Mouse (Mus musculus): Measurements from ENCODE around the gene Apol7a. TPM values are rescaled to one million over a fixed set of nuclear protein-coding genes. Genes with fewer than 3 reads are reported as not detected.

Gene Apol7a
- total RNA-seq, 2 experiments from 2014 or later = not detected

DNA sequence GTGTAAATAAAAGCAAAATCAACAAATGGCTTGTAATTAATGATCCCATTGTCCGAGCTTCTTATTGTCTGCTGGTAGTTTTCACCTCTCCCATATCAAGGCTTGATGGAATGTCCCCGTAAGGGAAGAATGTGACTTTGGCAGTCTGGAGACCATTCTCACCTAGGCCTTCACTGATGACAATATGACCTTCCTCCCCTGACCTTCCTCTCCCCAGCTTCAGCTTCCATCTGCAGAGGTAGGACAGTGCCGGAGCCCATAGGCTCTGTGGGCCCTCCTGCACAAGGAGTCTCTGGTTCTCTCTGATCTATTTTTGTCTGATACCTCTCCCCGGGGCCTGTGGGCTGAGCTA, 44.4 kb downstream of the Apol7a start:
- no peak for ATAC-seq (replicated peaks; ENCODE audit: low FRiP score, low TSS enrichment, poor library complexity, severe bottlenecking)

DNA sequence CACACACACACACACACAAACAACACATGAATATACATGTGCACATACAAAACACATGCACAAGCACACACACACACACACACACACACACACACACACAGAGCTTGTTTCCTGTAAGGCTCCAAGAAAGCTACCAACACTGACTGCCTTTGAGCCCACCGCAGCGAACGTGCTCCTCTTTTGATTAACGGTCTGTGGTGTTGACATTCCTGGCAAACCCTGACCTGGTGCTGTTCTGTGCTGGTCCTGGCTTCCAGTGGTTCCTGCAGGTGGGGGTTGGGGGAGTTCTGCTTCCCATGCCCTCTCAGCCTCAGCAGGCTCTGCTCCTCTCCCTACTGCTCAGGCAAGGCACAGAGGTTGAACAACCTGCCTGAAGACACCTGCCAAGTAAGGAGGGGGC, 45.1 kb downstream of the Apol7a start:
- ATAC-seq (replicated peaks; ENCODE audit: low FRiP score, low TSS enrichment, poor library complexity, severe bottlenecking) = no peak

DNA sequence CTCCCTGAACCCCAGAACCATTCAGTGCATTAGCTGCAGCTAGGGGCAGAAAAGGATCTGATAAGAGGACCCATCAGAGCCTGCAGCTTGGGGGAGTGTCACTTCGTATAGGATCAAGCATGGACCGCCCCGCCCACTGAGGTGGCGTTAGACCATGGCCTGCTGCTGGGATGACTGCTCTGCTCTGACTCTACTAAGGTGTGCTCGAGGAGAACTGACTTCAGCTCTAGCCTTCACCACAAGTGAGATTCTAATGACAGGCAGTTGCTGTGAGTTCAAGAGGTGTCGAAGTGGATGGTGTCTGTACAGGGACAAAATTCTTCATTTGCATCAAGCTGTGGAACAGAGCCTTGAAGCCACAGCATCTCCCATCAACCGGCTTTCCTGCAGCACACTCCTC, 46.0 kb downstream of the Apol7a start:
- ATAC-seq (replicated peaks; ENCODE audit: low FRiP score, low TSS enrichment, poor library complexity, severe bottlenecking) = no peak

DNA sequence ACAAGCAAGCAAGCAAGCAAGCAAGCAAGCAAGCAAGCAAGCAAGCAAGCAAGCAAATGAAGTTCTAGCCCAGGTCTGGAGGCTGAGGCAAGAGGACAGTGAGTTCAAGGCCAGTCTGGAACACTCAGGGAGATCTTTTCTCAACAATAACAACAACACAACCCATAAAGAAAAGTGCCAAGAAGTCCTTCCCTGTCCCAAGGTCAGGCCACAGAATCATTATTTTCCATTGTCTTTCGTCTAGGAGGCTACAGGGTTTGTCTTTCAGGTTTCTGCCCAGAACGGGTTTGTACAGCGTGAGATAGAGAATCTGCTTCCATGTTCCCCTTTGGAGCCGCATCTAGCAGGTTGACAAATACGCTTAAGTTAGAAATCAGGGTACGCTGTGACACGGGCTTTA, 48.8 kb downstream of the Apol7a start:
- ATAC-seq (replicated peaks; ENCODE audit: low FRiP score, low TSS enrichment, poor library complexity, severe bottlenecking) = no peak

DNA sequence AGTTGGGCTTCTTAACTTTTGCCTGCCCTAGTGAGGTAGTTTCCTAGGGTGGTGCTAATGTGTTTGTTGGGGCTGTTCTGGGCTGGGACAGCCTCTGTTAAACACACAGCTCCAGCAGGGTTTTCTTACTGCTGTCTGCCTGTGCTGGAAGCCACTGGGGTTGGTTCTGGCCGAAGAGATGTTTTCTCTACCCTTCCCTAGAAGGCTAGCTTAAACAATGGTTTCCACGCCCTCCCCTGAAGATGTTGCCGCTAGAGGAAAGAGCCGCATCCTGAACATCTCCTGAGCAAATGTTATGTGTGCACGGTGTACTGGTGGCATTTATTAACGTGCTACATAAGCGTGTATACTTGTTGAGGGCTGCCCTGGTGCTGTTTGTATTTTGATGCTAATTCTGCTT, 50.8 kb downstream of the Apol7a start:
- no peak for ATAC-seq (replicated peaks; ENCODE audit: low FRiP score, low TSS enrichment, poor library complexity, severe bottlenecking)

DNA sequence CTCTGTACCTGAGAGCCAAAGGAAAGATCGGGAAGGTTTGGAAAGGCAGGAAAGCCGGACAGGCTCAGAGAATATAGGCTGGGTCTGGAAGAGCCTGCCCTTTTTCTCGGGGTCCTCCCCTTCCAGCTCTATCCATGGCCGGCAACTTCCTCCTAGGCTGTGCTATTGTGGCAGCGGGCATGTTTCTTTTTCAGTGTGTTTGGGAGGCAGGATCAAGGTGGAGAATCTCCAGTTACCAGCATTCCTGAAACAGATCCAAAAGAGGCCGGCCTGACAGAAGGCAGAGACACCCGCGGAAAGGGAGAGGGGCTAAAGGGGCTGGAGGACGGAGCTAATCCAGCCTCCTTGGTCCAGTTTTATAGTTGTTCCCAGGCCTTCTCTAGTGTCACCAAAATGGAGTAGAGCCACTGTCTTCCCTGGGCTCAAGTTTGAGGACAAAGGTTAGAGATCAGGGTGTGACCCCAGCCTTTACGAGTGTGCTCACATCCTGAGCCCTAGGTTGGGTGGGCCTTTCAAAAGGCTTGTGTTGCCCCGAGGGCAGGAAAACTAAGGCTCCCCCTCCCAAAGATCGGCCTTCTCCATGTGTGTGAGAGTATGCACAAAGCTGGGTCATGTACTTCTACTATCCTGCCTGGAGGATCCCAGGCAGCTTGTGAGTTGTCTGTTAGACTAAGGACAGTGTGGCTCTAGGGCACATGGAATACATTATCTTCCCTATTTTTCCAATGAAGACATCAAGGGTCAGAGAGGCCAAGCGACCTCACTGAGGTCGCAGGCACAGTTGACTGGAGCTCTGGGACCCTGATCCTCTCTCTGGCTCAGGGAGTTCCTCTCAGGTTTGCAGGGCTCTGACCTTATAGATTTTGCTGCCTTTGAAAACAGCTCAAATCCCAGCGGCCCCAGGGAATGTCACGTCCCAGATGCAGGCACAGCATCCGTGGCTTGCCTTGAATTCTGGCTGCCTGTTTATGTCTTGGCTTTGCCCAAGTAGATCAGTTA, 54.5 kb downstream of the Apol7a start:
- ATAC-seq (replicated peaks; ENCODE audit: low FRiP score, low TSS enrichment, poor library complexity, severe bottlenecking) = no peak

DNA sequence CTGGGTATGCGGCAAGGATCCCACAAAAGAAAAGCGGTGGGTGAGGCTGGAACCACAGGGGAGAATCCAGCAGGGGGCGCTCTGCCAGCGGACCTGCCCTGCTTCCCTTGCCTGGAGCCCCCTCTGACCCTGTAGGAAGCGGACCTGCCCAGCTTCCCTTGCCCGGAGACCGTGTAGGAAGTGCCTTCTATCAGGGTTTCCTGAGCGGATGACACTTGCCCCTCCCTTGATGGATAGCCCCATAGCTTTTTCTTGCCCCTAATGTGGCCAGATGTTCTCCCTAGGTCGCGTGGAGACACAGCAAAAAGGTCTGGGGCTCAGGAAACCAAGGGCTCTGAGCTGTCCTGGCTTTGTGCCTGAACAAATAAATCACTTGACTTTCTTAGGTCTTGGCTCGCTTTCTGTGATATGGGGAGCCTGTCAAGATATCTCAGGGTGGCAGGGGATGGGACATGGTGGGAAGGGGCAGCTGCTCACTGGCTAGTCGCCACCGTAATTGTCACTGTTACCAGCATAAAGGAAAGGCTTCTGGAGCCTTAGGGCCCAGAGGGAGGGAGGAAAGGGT, 55.3 kb downstream of the Apol7a start:
- ATAC-seq (replicated peaks; ENCODE audit: low FRiP score, low TSS enrichment, poor library complexity, severe bottlenecking) = peak; percentile 59; the same call in 1 of the 2 replicates

DNA sequence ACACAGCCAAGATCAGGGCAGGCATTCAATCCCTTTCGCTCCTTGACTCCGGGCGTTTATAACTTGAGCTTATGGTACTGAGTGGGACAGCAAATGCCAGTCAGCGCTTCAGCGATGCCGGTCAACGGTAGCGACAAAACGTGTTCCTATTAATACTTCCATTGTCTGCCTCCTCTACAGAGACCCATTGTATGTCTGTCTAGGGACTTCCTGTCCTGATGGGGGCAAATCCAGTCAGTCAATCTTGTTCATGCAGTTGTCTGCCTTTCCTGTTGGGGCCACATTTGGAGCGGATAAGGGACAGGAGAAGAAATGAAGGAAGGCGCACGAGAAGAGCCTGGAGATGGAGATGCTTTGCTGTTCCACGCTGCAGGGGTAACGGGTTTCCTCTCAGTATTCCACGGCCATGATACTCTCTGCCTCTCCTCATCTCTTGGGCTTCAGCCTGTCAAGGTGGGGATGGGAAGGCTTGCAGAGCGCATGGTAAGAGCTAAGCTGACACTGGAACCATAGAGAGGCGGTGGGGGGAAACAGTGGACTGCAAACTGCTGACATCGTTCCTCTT, 55.9 kb downstream of the Apol7a start:
- no peak for ATAC-seq (replicated peaks; ENCODE audit: low FRiP score, low TSS enrichment, poor library complexity, severe bottlenecking)

DNA sequence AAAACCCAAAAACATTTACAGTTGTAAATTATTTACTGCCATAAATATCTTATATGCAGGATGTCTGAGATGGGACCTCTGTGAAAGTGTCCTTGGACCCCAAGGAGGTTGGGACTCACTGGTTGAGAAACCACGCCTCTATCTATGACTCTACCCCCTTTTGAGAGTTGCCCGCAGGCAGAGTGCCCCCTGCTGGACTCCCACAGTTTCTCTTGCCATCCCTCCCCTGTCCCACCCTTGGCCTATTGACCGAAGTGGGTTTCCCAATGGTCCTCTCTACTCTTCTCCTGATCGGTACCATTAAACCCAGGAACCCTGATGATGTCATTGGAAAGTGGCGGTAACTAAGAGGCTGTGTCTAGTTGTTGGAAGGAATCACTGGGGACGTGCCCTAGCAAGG, 56.9 kb downstream of the Apol7a start:
- no peak for ATAC-seq (replicated peaks; ENCODE audit: low FRiP score, low TSS enrichment, poor library complexity, severe bottlenecking)

DNA sequence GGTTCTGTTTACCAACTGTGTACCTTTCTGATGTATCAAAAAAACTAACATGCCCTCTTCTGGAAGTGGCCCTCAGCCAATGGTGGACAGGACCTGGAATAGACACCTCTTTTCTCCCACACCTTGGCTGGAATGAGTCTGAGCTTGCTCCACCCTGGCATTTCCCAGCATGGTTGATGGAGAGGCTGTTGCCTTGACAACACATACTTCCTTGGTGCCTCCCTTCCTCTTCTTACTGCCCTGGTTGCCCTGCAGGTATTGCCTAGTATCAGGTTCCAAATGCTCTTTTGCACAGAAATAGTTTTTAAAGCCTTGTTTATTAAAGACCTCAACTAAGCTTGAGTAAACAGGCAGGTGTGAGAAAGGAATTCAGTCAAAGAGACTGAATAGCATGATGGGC, 58.3 kb downstream of the Apol7a start:
- ATAC-seq (replicated peaks; ENCODE audit: low FRiP score, low TSS enrichment, poor library complexity, severe bottlenecking) = no peak

DNA sequence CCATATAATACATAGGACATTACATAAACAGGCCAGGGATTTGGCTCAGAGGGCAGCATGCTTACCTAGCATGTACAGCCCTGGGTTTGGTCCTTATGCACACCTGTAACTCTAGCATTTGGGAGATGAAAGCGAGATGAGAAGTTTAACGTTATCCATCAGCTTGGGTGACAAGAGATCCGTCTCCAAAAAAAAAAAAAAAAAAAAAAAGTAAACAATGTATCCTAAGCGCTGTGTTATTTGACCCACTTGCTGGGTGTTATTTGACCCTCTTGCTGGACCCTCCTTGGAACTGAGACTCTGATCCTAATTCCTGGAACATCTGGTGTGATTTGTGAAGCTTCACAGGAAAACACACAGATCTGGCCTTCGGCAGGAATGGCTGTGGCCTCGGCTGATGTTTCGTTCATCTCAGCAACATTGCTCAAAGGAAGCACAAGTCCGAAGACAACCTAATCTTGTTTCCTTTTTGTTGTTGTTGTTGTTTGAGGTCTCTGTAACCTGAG, 59.9 kb downstream of the Apol7a start:
- ATAC-seq (replicated peaks; ENCODE audit: low FRiP score, low TSS enrichment, poor library complexity, severe bottlenecking) = no peak

DNA sequence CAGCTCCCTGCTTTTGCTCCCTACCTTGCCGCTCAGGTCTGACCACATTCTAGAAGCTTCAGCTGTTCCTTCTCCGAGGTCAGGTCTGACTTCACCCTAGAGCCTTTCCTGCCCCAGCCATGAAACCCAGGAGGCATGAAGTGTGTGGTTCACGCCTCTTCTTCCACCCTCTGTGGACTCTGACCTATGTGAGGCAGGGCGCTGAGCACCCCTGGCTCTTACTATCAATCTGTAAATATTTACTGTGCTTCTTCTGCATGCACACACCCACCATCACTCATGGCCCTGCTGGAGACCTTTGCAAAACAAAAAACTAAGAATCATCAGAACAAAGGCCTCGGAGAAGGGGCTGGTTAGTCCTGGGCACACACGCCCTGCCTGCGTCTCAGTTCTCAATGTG, 60.5 kb downstream of the Apol7a start:
- no peak for ATAC-seq (replicated peaks; ENCODE audit: low FRiP score, low TSS enrichment, poor library complexity, severe bottlenecking)

Other genes with a start within 250 kb of the Apol7a start
- 0.37 and 1.8 TPM in 2 replicates for gene Rbfox2, start 92.1 kb downstream of the Apol7a start, total RNA-seq (2014; fragmentation: Nextera tagmentation)
- 0.28 and 1.4 TPM in 2 replicates for gene Rbfox2, start 92.1 kb downstream of the Apol7a start, total RNA-seq (2017)
- not detected in 2 replicates for gene Apol9a, start 12.0 kb upstream of the Apol7a start, total RNA-seq (2014; fragmentation: Nextera tagmentation)
- 0.99 TPM in 1 of 2 replicates, not detected in the other for gene Apol9a, start 12.0 kb upstream of the Apol7a start, total RNA-seq (2017)
- gene Apol7b, start 48.4 kb upstream of the Apol7a start, total RNA-seq (2014; fragmentation: Nextera tagmentation) = 2.3 TPM in 1 of 2 replicates, not detected in the other
- gene Apol7b, start 48.4 kb upstream of the Apol7a start, total RNA-seq (2017) = not detected in 2 replicates
- not detected in 2 replicates for gene Apol10a, start 77.9 kb upstream of the Apol7a start, total RNA-seq (2014; fragmentation: Nextera tagmentation)
- not detected in 2 replicates for gene Apol10a, start 77.9 kb upstream of the Apol7a start, total RNA-seq (2017)
- gene Apol11a, start 109.2 kb upstream of the Apol7a start, total RNA-seq (2014; fragmentation: Nextera tagmentation) = not detected in 2 replicates
- gene Apol11a, start 109.2 kb upstream of the Apol7a start, total RNA-seq (2017) = not detected in 2 replicates
- gene Apol7c, start 134.2 kb upstream of the Apol7a start, total RNA-seq (2014; fragmentation: Nextera tagmentation) = not detected in 2 replicates
- gene Apol7c, start 134.2 kb upstream of the Apol7a start, total RNA-seq (2017) = not detected in 2 replicates
- not detected in 2 replicates for gene 1700025B11Rik, start 162.8 kb upstream of the Apol7a start, total RNA-seq (2014; fragmentation: Nextera tagmentation)
- not detected in 2 replicates for gene 1700025B11Rik, start 162.8 kb upstream of the Apol7a start, total RNA-seq (2017)
- gene Apol10b, start 197.0 kb upstream of the Apol7a start, total RNA-seq (2014; fragmentation: Nextera tagmentation) = not detected in 2 replicates
- not detected in 2 replicates for gene Apol10b, start 197.0 kb upstream of the Apol7a start, total RNA-seq (2017)
- gene Gm36245, start 200.1 kb upstream of the Apol7a start, total RNA-seq (2014; fragmentation: Nextera tagmentation) = not detected in 2 replicates
- not detected in 2 replicates for gene Gm36245, start 200.1 kb upstream of the Apol7a start, total RNA-seq (2017)
- gene Apol11b, start 244.2 kb upstream of the Apol7a start, total RNA-seq (2014; fragmentation: Nextera tagmentation) = not detected in 2 replicates
- gene Apol11b, start 244.2 kb upstream of the Apol7a start, total RNA-seq (2017) = 0.52 TPM in 1 of 2 replicates, not detected in the other

All from megakaryocyte-erythroid progenitor cell, adult 5-6 weeks (primary cell).